Mouse (Mus musculus) embryonic facial prominence, embryonic 14.5 days (tissue): ENCODE measurements around the gene Cdk18. TPM values are rescaled to one million over a fixed set of nuclear protein-coding genes. Genes with fewer than 3 reads are reported as not detected.

ENCODE experiments used
- ATAC-seq: fragments of 200-750 bp; cut with Nextera tagmentation; 2 replicates; pipeline ENCODE4 v1.8.0; 2017; ENCODE audit warnings: low read depth, moderate number of reproducible peaks, moderate TSS enrichment
- DNase-seq: peaks from one replicate; pipeline ENCODE4 v3.0.0-alpha.2; 2015; ENCODE audit warnings: low spot score
- H3K27ac ChIP-seq: fragments of 300-500 bp; sonication (generic); replicated peaks from 2 replicates; pipeline ENCODE4 v1.5.1; 2014; ENCODE audit warnings: low read depth, mild to moderate bottlenecking, low read length, moderate library complexity
- H3K27me3 ChIP-seq: fragments of 300-500 bp; sonication (generic); replicated peaks from 2 replicates; pipeline ENCODE4 v1.6.1; 2014; ENCODE audit warnings: low read length; ENCODE audit not compliant: control insufficient read depth, insufficient read depth
- H3K36me3 ChIP-seq: fragments of 300-500 bp; sonication (generic); 2 replicates; pipeline ENCODE4 v1.6.1; 2014; ENCODE audit warnings: low read length, mixed read lengths; ENCODE audit not compliant: control insufficient read depth, insufficient read depth
- H3K4me1 ChIP-seq: fragments of 300-500 bp; sonication (generic); 2 replicates; pipeline ENCODE4 v1.6.1; 2014; ENCODE audit warnings: antibody characterized with exemption, low read length; ENCODE audit not compliant: control insufficient read depth, insufficient read depth
- H3K4me2 ChIP-seq: fragments of 300-500 bp; sonication (generic); 2 replicates; pipeline ENCODE4 v1.6.1; 2014; ENCODE audit warnings: low read depth, mild to moderate bottlenecking, low read length, moderate library complexity, mixed read lengths
- H3K4me3 ChIP-seq: fragments of 300-500 bp; sonication (generic); 2 replicates; pipeline ENCODE4 v1.5.1; 2014; ENCODE audit warnings: low read depth, mild to moderate bottlenecking, low read length
- H3K9ac ChIP-seq: fragments of 300-500 bp; sonication (generic); 2 replicates; pipeline ENCODE4 v1.6.1; 2014; ENCODE audit warnings: low read depth, mild to moderate bottlenecking, low read length, moderate library complexity, mixed read lengths
- H3K9me3 ChIP-seq: fragments of 300-500 bp; sonication (generic); 2 replicates; pipeline ENCODE4 v1.6.1; 2016; ENCODE audit warnings: low read length; ENCODE audit not compliant: control insufficient read depth
- WGBS: fragments of 180-500 bp; shearing (Covaris S2); extraction: QIAGEN DNeasy Blood & Tissue Kit; methylation state at CpG from one replicate; pipeline ENCODE4 v1.1.7; 2014; 5-methylcytosine and 5-hydroxymethylcytosine counted together
- polyA plus RNA-seq: library from polyadenylated mRNA; unstranded; fragments of >200 nt; fragmentation: Nextera tagmentation; extraction: Ambion mirVana; gene quantifications from 2 replicates; pipeline ENCODE4 v1.2.1, GENCODE M21; 2014

Gene Cdk18
- polyA plus RNA-seq, 1 experiment from 2014 or later = 2.2 TPM

DNA sequence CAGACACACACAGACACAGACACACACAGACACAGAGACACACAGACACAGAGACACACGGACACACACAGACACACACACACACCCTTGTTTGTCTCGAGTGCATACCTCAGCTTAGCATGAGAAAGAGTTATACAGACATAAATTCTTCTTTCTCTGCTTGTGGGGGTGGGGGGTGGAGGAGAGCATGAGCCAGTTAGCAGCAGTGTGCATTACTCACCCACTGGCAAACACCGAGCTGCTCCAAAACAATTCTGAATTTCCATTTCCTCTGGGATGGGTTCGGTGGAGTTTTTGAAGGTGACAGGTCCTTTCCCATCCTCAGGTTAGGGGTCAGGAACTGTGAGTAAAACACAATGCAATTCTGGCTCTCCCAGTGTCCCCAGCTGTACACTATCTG, 40.5 kb downstream of the Cdk18 start:
- no peak overlapping the region for H3K27ac ChIP-seq
- H3K9me3 ChIP-seq = no peaks in the 10 kb centered on the region
- H3K9ac ChIP-seq = no peak overlapping the region
- no peaks in the 10 kb centered on the region for H3K27me3 ChIP-seq
- H3K36me3 ChIP-seq = no peaks in the 10 kb centered on the region
- no peaks in the 10 kb centered on the region for H3K4me1 ChIP-seq
- no peak for DNase-seq
- H3K4me2 ChIP-seq = no peak overlapping the region
- no peak overlapping the region for H3K4me3 ChIP-seq
- WGBS = 68% methylated on average over 4 of the region's 4 CpGs
- ATAC-seq = no peak

DNA sequence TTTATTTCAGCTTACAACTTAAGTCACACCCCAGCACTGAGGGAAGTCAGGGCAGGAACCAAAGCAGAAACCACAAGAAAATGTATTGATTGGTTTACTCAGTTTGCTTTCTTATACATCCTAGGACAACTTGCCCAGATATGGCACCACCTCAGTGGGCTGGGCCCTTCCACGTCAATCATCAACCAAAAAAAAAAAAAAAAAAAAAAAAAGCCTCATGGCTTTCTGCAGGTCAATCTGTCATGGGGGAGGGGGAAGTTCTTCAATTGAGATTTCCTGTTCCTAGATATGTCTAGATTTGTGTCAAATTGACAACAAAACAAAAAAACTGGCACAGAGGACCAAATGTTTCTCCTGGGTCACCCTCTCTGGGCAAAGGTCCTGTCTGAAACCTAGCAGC, 41.4 kb downstream of the Cdk18 start:
- Histone ChIP-seq H3K9me3 (no peaks in the 10 kb centered on the region), H3K9ac (no peak overlapping the region), H3K4me3 (no peak overlapping the region), H3K27me3 (no peaks in the 10 kb centered on the region), H3K36me3 (no peaks in the 10 kb centered on the region), H3K4me2 (no peak overlapping the region), H3K27ac (no peak overlapping the region), H3K4me1 (no peaks in the 10 kb centered on the region)
- ATAC-seq (no peak), DNase-seq (no peak)
- 67% methylated on average over 1 of the region's 1 CpGs for WGBS

DNA sequence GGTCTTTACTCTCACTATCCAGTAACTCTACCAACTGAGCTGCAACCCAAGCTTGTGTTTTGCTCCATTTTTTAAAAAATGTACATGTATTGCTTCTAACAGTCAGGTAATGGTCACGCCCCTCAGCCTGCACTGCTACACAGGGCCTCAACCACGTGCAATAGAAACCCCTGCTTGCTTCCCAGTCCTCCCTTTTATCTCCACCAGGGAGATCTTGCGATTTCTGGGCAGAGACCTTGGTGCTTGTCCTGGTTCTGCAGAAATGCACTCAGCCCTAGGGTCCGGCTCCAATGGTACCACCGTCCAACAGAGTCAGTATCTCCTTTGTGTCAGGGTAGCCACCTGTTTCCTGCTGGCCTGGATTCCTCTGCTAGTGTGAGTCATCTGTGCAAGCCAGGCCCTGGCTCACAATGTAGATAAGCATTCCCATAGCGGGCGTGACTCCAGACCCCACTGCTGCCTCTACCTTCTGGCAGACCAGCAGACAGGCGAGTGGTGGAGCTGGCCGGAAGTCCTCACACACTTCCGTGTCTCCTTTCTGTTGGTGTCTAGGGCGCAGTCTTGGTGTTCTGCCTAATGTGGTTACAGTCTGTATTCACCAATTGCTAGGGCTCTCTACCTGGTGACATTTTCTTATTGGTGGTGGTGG, 44.0 kb downstream of the Cdk18 start:
- H3K27ac ChIP-seq = no peak overlapping the region
- H3K9me3 ChIP-seq = no peaks in the 10 kb centered on the region
- DNase-seq (peak; percentile 35), ATAC-seq (no peak)
- no peak overlapping the region for H3K4me3 ChIP-seq
- WGBS = 74% methylated on average over 11 of the region's 11 CpGs
- H3K27me3 ChIP-seq = no peaks in the 10 kb centered on the region
- H3K9ac ChIP-seq = no peak overlapping the region
- H3K4me1 ChIP-seq = no peaks in the 10 kb centered on the region
- no peak overlapping the region for H3K4me2 ChIP-seq
- H3K36me3 ChIP-seq = no peaks in the 10 kb centered on the region

DNA sequence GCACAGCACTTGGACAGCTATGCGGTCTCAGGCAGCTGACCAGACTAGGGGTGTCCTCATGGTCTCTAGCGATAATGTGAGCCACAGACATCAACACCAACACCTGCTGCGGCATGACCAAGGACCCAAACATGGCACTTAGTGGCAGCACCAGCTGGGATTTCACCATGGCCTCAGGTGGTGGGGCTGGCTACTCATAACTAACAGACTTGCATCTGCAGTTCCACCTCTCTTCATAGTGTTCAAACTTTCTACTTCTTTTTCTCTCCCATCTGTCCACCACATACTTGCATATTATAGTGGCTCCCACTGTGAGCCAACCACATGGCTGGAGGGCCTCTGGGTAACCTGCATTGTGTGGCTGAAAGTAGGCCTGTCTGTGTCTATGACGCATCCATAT, 46.2 kb downstream of the Cdk18 start:
- no peak for DNase-seq
- 96% methylated on average over 4 of the region's 4 CpGs for whole genome bisulfite sequencing
- no peak for ATAC-seq

DNA sequence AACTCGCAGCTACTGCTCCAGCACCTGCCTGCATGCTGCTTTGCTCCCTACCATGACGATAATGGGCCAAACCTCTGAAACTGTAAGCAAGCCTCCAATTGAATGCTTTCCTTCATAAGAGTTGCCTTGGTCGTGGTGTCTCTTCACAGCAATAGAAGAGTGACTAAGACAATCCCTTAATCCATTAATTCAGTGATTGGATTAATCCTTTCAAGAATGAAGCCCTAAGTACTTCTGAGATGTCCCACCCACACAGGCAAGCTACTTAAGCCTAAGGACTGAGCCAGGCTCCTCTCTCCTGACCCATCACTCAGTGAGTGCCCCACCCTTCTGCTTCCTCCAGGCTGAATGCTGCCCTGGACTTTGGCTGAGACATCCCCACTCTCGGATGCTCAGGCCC, 49.2 kb downstream of the Cdk18 start:
- no peak for ATAC-seq
- Histone ChIP-seq H3K27me3 (no peaks in the 10 kb centered on the region), H3K9ac (no peak overlapping the region), H3K36me3 (no peaks in the 10 kb centered on the region), H3K4me3 (no peak overlapping the region), H3K9me3 (no peaks in the 10 kb centered on the region), H3K27ac (no peak overlapping the region), H3K4me1 (no peaks in the 10 kb centered on the region), H3K4me2 (no peak overlapping the region)
- WGBS = 62% methylated on average over 4 of the region's 4 CpGs
- no peak for DNase-seq

More for the DNA sequence above, 46.2 kb downstream of the Cdk18 start:
- Histone ChIP-seq H3K4me1 (no peaks in the 10 kb centered on the region), H3K27ac (no peak overlapping the region), H3K4me3 (no peak overlapping the region), H3K36me3 (no peaks in the 10 kb centered on the region), H3K4me2 (no peak overlapping the region), H3K9me3 (no peaks in the 10 kb centered on the region), H3K9ac (no peak overlapping the region), H3K27me3 (no peaks in the 10 kb centered on the region)

DNA sequence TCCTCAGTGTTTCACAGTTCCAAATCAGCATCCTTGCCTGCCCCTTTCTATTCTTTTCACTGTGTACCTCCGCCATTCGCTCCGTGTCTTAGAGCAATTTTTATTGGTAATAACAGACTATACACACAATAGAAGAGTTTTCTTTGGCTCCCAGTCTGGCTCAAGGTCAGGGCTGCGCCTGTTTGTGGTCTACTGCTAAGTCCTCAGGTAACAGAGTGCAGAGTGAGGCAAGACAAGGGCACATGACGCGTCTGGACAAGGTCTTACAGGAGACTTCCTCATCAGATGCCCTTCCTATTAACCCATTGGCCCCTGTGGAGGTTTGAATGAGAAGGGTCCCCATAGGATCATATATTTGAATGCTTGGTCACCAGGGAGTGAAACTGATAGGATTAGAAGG, 49.7 kb downstream of the Cdk18 start:
- Histone ChIP-seq H3K9me3 (no peaks in the 10 kb centered on the region), H3K36me3 (no peaks in the 10 kb centered on the region), H3K4me3 (no peak overlapping the region), H3K9ac (no peak overlapping the region), H3K4me2 (no peak overlapping the region), H3K27ac (no peak overlapping the region), H3K27me3 (no peaks in the 10 kb centered on the region), H3K4me1 (no peaks in the 10 kb centered on the region)
- WGBS = 75% methylated on average over 6 of the region's 6 CpGs
- ATAC-seq (no peak), DNase-seq (no peak)

DNA sequence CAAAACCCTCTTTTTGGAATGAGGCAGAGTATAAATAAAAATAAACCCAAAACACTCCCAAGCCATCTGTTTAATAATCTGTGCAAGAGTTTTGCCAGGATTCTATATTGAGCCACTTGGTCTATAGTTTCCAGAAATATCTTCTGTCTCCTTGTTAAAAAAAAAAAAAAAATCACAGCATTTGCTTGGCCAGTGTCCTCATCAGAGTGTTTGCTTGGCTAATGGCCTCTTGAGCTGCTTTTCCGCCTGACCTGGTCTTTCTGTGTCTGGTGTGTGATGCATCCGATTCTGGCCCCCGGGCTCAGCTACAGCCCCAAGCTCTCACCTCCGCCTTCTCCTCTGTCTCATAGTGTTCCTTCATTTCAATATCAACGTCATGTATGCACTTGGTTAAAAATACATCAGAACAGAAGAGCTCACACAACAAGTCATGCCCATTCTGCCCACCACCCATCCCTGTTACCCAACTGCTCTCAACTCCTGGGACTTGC, 51.3 kb downstream of the Cdk18 start:
- Histone ChIP-seq H3K27ac (no peak overlapping the region), H3K27me3 (no peaks in the 10 kb centered on the region), H3K4me2 (no peak overlapping the region), H3K9ac (no peak overlapping the region), H3K4me1 (no peaks in the 10 kb centered on the region), H3K9me3 (no peaks in the 10 kb centered on the region), H3K36me3 (no peaks in the 10 kb centered on the region), H3K4me3 (no peak overlapping the region)
- DNase-seq (no peak), ATAC-seq (no peak)
- 78% methylated on average over 5 of the region's 5 CpGs for WGBS

DNA sequence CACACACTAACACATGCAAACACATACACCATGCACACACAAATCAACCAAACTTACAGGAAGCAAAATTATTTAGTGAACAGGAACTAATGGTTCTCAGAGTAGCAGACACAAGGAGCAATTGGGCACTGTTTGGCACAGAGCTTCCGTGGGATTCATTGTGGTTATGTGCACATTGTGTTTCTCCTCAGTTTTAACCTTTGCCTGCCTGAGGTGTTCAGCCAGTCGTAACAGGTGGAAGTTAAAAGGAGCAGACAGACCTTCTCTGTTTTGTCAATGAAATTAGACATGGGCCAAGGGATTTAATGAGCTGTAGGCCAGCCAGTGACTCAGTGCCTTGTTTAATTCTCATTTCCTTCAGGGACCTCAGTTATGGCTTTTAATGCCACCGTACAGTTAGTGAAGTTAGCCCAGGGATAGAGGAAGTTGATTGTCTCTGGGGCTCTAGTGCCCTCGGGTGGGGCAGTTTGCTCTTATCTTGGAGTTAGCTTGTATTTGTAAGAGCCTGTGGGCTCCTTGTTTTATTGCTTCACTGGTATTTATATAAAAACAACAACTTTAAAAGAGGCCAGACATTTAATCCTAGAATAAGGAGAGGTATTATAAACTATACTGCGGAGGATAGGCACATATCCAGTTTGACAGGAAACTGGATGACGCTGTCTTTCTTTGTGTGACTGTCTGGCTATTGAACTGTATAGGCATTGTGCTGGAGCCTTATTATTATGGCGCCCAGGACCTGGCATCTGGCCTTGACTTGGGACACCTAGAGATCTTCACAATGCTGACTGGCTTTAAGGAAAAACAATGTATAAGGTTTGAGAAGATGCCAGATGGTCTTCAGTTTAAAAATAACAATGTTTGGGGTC, 54.1 kb downstream of the Cdk18 start:
- no peak overlapping the region for H3K4me3 ChIP-seq
- ATAC-seq = no peak
- no peak overlapping the region for H3K4me2 ChIP-seq
- no peaks in the 10 kb centered on the region for H3K9me3 ChIP-seq
- no peaks in the 10 kb centered on the region for H3K27me3 ChIP-seq
- H3K4me1 ChIP-seq = no peaks in the 10 kb centered on the region
- no peak for DNase-seq
- 51% methylated on average over 7 of the region's 7 CpGs for WGBS
- no peak overlapping the region for H3K27ac ChIP-seq
- no peaks in the 10 kb centered on the region for H3K36me3 ChIP-seq
- H3K9ac ChIP-seq = no peak overlapping the region
